Mouse (Mus musculus) gastrocnemius, postnatal 36 days (tissue): ENCODE measurements around the gene Pgam1. TPM values are rescaled to one million over a fixed set of nuclear protein-coding genes. Genes with fewer than 3 reads are reported as not detected.
"Not testable (repeated sequence)": the region's sequence is repeated elsewhere in the genome, so short reads cannot be mapped to it uniquely, and the experiment has no call there.

Experiments used
- DNase-seq, 2 experiments: peaks; one replicate each; pipeline ENCODE4 v3.0.0; 2022
- intact Hi-C: fragments of 180-260 bp; cut with DNase I; formaldehyde crosslinking; loops from one replicate; pipeline ENCODE4 v1.15.1; 2025
- total RNA-seq, 2 experiments: library from RNA; stranded (reverse); gene quantifications; 2 replicates each; pipeline ENCODE4 v1.2.3; 2021

Gene Pgam1
- total RNA-seq, 2 experiments from 2014 or later: 14.4 to 18.7 TPM

GRCm38 (mm10) chr19:41907079-41907760, 4.5 kb upstream of the Pgam1 start:
- DNase-seq: no peak
- intact Hi-C loops: no loop called here

- intact Hi-C loops: no loop called here
- no peak for DNase-seq
Observed at GRCm38 (mm10) chr19:41908736-41909135, 3.0 kb upstream of the Pgam1 start.

GRCm38 (mm10) chr19:41910396-41910795, 1.3 kb upstream of the Pgam1 start:
- intact Hi-C loops: no loop called here
- no peak for DNase-seq

- intact Hi-C loops: no loop called here
- peak in 1 of 2 experiments; percentile 24 for DNase-seq
Observed at GRCm38 (mm10) chr19:41912121-41913080, 678 bp downstream of the Pgam1 start.

GRCm38 (mm10) chr19:41913774-41914591, 2.3 kb downstream of the Pgam1 start:
- intact Hi-C loops: no loop called here
- DNase-seq: no peak

- DNase-seq, intact Hi-C loops: not testable (repeated sequence)
Observed at GRCm38 (mm10) chr19:41914592-41914882, 2.8 kb downstream of the Pgam1 start.

- DNase-seq: no peak
- intact Hi-C loops: no loop called here
Observed at GRCm38 (mm10) chr19:41915294-41915693, 3.6 kb downstream of the Pgam1 start.

GRCm38 (mm10) chr19:41916853-41917252, 5.1 kb downstream of the Pgam1 start:
- no peak for DNase-seq
- intact Hi-C loops: no loop called here

- DNase-seq: no peak
- intact Hi-C loops: no loop called here
Observed at GRCm38 (mm10) chr19:41919471-41919870, 7.7 kb downstream of the Pgam1 start.

GRCm38 (mm10) chr19:41920412-41921067, 8.8 kb downstream of the Pgam1 start:
- no peak for DNase-seq
- intact Hi-C loops: loop anchor here (5.0 kb wide), 1 partner anchor 107 kb away; no protein-coding TSS in a partner anchor

GRCm38 (mm10) chr19:41932686-41933085, 21.0 kb downstream of the Pgam1 start:
- DNase-seq: no peak
- intact Hi-C loops: no loop called here

- peak; percentile 95 to 96 for DNase-seq
- intact Hi-C loops: no loop called here
Observed at GRCm38 (mm10) chr19:41933179-41934086, 21.7 kb downstream of the Pgam1 start, which contains the start of the genes Exosc1 and Zdhhc16. Gene Exosc1, minus strand, starts transcription at chr19:41933423. Gene Zdhhc16, plus strand, starts transcription at chr19:41933480.

GRCm38 (mm10) chr19:41934124-41934523, 22.4 kb downstream of the Pgam1 start:
- intact Hi-C loops: no loop called here
- DNase-seq: no peak

- DNase-seq: no peak
Observed at GRCm38 (mm10) chr19:41935921-41936320, 24.2 kb downstream of the Pgam1 start.

GRCm38 (mm10) chr19:41938539-41938938, 26.8 kb downstream of the Pgam1 start:
- intact Hi-C loops: no loop called here
- no peak for DNase-seq

More at GRCm38 (mm10) chr19:41935921-41936320, 24.2 kb downstream of the Pgam1 start:
- intact Hi-C loops: no loop called here

- intact Hi-C loops: no loop called here
- no peak for DNase-seq
Observed at GRCm38 (mm10) chr19:41943841-41944240, 32.1 kb downstream of the Pgam1 start.

- intact Hi-C loops: no loop called here
- no peak for DNase-seq
Observed at GRCm38 (mm10) chr19:41952287-41952686, 40.6 kb downstream of the Pgam1 start.

GRCm38 (mm10) chr19:41953574-41953973, 41.9 kb downstream of the Pgam1 start:
- intact Hi-C loops: no loop called here

More at GRCm38 (mm10) chr19:41953574-41953973, 41.9 kb downstream of the Pgam1 start:
- no peak for DNase-seq
